Mouse (Mus musculus) C2C12 (cell line): ENCODE results near the gene Tvp23a.

ENCODE experiments used
- CEBPB ChIP-seq: IDR thresholded peaks from one replicate; pipeline ENCODE4 v1.6.1; 2011; ENCODE audit warnings: low read depth, mild to moderate bottlenecking, control low read depth, moderate library complexity
- CTCF ChIP-seq: IDR thresholded peaks from one replicate; pipeline ENCODE4 v1.5.1; 2011; ENCODE audit not compliant: control insufficient read depth, insufficient read depth, insufficient read length
- MAX ChIP-seq: IDR thresholded peaks from one replicate; pipeline ENCODE4 v1.6.1; 2011; ENCODE audit warnings: mild to moderate bottlenecking, control low read depth
- MYOD1 ChIP-seq: IDR thresholded peaks from one replicate; pipeline ENCODE4 v1.6.1; 2011; ENCODE audit warnings: low read depth; ENCODE audit not compliant: control insufficient read depth, insufficient read length
- MYOG ChIP-seq: IDR thresholded peaks from one replicate; pipeline ENCODE4 v1.6.1; 2011; ENCODE audit not compliant: control insufficient read depth, insufficient read length; ENCODE audit errors: extremely low read depth
- USF1 ChIP-seq: IDR thresholded peaks from one replicate; pipeline ENCODE4 v1.6.1; 2011; ENCODE audit warnings: low read depth, mild to moderate bottlenecking, control low read depth, moderate library complexity

DNA sequence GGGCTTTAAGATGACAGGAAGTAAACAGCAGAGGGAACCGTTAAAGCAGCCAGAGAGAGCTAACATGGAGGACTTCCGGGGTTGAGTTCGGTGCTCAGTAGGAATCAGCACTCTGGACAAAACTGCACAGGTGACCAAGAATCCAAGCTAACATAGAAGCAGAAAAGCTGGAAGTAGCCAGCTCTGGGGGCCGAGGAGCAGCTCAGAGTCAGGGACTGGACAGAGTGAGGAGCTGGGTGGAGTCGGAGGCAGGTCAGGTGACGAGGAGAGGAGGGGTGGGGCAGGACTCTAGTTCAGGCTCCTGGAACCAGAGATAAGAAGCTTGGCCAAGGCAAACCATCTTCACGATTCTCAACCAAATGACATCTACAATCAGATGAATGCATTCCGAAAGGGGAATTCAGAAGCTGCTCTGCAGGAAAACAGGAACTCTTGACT, 63.1 kb downstream of the Tvp23a start:
- TF ChIP-seq CTCF (no peak), MAX (no peak), USF1 (peak; percentile 17), MYOG (no peak), MYOD1 (no peak), CEBPB (no peak)
